Mouse (Mus musculus) liver, adult 2 months (tissue): ENCODE data around the gene Cdc25a. TPM values are rescaled to one million over a fixed set of nuclear protein-coding genes. Genes with fewer than 3 reads are reported as not detected.
A peak's percentile ranks its signal among the peaks of the same experiment; 100 is the strongest.

ENCODE experiments used
- DNase-seq: peaks from one replicate; pipeline ENCODE4 v3.0.0-alpha.2; 2011; ENCODE audit warnings: low read depth, low spot score; ENCODE audit errors: extremely low read depth
- H3K27ac ChIP-seq: fragments of 200-500 bp; replicated peaks from 2 replicates; pipeline ENCODE4 v1.5.1; 2012; ENCODE audit warnings: low read depth, mild to moderate bottlenecking, control low read depth, inconsistent platforms, low read length; ENCODE audit not compliant: insufficient read depth
- H3K27me3 ChIP-seq: fragments of 200-500 bp; 2 replicates; pipeline ENCODE4 v1.6.1; 2012; ENCODE audit warnings: mild to moderate bottlenecking, moderate library complexity, low read length, inconsistent platforms; ENCODE audit not compliant: control insufficient read depth, insufficient read depth
- H3K36me3 ChIP-seq: fragments of 200-500 bp; 2 replicates; pipeline ENCODE4 v1.6.1; 2012; ENCODE audit warnings: low read length, inconsistent platforms; ENCODE audit not compliant: control insufficient read depth, insufficient read depth
- H3K4me1 ChIP-seq: fragments of 200-500 bp; 2 replicates; pipeline ENCODE4 v1.6.1; 2011; ENCODE audit warnings: low read length; ENCODE audit not compliant: control insufficient read depth, insufficient read depth
- H3K4me3 ChIP-seq: fragments of 200-500 bp; 2 replicates; pipeline ENCODE4 v1.5.1; 2011; ENCODE audit warnings: low read depth, mild to moderate bottlenecking, control low read depth, low read length, moderate library complexity; ENCODE audit not compliant: insufficient read depth
- H3K79me2 ChIP-seq: fragments of 200-500 bp; 2 replicates; pipeline ENCODE4 v1.6.1; 2012; ENCODE audit warnings: inconsistent platforms, mild to moderate bottlenecking, low read length, moderate library complexity; ENCODE audit not compliant: control insufficient read depth, insufficient read depth
- H3K9ac ChIP-seq: fragments of 200-500 bp; 2 replicates; pipeline ENCODE4 v1.6.1; 2012; ENCODE audit warnings: low read depth, mild to moderate bottlenecking, control low read depth, inconsistent platforms, low read length
- CTCF ChIP-seq: fragments of 200-500 bp; IDR thresholded peaks from 2 replicates; pipeline ENCODE4 v1.5.1; 2011; ENCODE audit warnings: low read depth, low read length, control low read depth
- POLR2A ChIP-seq: fragments of 200-500 bp; IDR thresholded peaks from 2 replicates; pipeline ENCODE4 v1.6.1; 2011; ENCODE audit warnings: low read length, control low read depth; ENCODE audit not compliant: insufficient read depth; ENCODE audit errors: extremely low read depth
- WGBS: fragments of 180-500 bp; shearing (Covaris S2); methylation state at CpG from one replicate; pipeline ENCODE4 v1.1.7; 2018; 5-methylcytosine and 5-hydroxymethylcytosine counted together
- polyA plus RNA-seq: library from polyadenylated mRNA; depleted of rRNA; stranded (reverse); fragments of >200 nt; gene quantifications from 2 replicates; pipeline ENCODE4 v1.2.3, GENCODE M21; 2012; rRNA removed
- total RNA-seq: library from RNA; depleted of rRNA; stranded (reverse); fragments of >200 nt; gene quantifications from 2 replicates; pipeline ENCODE4 v1.2.3, GENCODE M21; 2014; rRNA removed

Cdc25a gene
- total and polyA plus RNA-seq, 2 experiments = 0.87 to 0.92 TPM

- peak; percentile 83 for DNase-seq
- peak; percentile 55; the same call in 1 of the 2 replicates for TF ChIP-seq POLR2A
- peak; percentile 54 for TF ChIP-seq CTCF
- no peaks in the 10 kb centered on the region for H3K36me3 ChIP-seq
- H3K9ac ChIP-seq = peak within 1 kb of the TSS; percentile 86
- H3K27ac ChIP-seq = peak within 1 kb of the TSS; percentile 79
- H3K4me1 ChIP-seq = peaks cover 6% of the 10 kb centered on the region; the same call in 1 of the 2 replicates
- peak within 1 kb of the TSS; percentile 83 for H3K4me3 ChIP-seq
- H3K79me2 ChIP-seq = peaks cover 2% of the 10 kb centered on the region; the same call in 1 of the 2 replicates
- H3K27me3 ChIP-seq = no peaks in the 10 kb centered on the region
- WGBS = under 1% methylated on average over 92 of the region's 94 CpGs
These were observed 56.1 kb downstream of the Cdc25a start, which contains the start of gene Map4 for GRCm38 (mm10) chr9:109931257-109932171. Gene Map4 (plus strand): TSS chr9:109931460.

GRCm38 (mm10) chr9:109932361-109932755 lies 57.0 kb downstream of the Cdc25a start:
- DNase-seq = no peak
- Histone ChIP-seq H3K36me3 (no peaks in the 10 kb centered on the region), H3K9ac (peak overlapping the region; percentile 86), H3K27ac (peak overlapping the region; percentile 19), H3K4me1 (peaks cover 6% of the 10 kb centered on the region; the same call in 1 of the 2 replicates), H3K4me3 (peak overlapping the region; percentile 83), H3K27me3 (no peaks in the 10 kb centered on the region), H3K79me2 (peaks cover 2% of the 10 kb centered on the region; the same call in 1 of the 2 replicates)
- WGBS = under 1% methylated on average over 20 of the region's 20 CpGs
- TF ChIP-seq POLR2A (no peak), CTCF (no peak)

GRCm38 (mm10) chr9:109932756-109933375 lies 57.5 kb downstream of the Cdc25a start:
- Histone ChIP-seq H3K27ac (peak overlapping the region; percentile 19; the same call in 1 of the 2 replicates), H3K4me3 (peak overlapping the region; percentile 83), H3K36me3 (no peaks in the 10 kb centered on the region), H3K9ac (peak overlapping the region; percentile 86; the same call in 1 of the 2 replicates), H3K79me2 (peaks cover 2% of the 10 kb centered on the region; the same call in 1 of the 2 replicates), H3K27me3 (no peaks in the 10 kb centered on the region), H3K4me1 (peaks cover 6% of the 10 kb centered on the region; the same call in 1 of the 2 replicates)
- 6% methylated on average over 12 of the region's 12 CpGs for WGBS
- 0 out of 2 replicates have a peak, but pooled peaks have one; percentile 6 for TF ChIP-seq CTCF
- TF ChIP-seq POLR2A = no peak
- peak; percentile 47 for DNase-seq

- WGBS = 100% methylated on average over 3 of the region's 3 CpGs
- Histone ChIP-seq H3K27ac (no peak overlapping the region), H3K4me3 (no peak overlapping the region), H3K36me3 (no peaks in the 10 kb centered on the region), H3K4me1 (peaks cover 2% of the 10 kb centered on the region; the same call in 1 of the 2 replicates), H3K79me2 (peaks cover 24% of the 10 kb centered on the region; the same call in 1 of the 2 replicates), H3K27me3 (no peaks in the 10 kb centered on the region), H3K9ac (no peak overlapping the region)
- no peak for DNase-seq
- TF ChIP-seq POLR2A = no peak
- no peak for TF ChIP-seq CTCF
These were observed 64.0 kb downstream of the Cdc25a start for GRCm38 (mm10) chr9:109939401-109939800.

GRCm38 (mm10) chr9:109942796-109943195 lies 67.4 kb downstream of the Cdc25a start:
- TF ChIP-seq POLR2A (no peak), CTCF (no peak)
- WGBS = 20% methylated on average over 4 of the region's 4 CpGs
- H3K4me1 ChIP-seq = peaks cover 2% of the 10 kb centered on the region; the same call in 1 of the 2 replicates
- no peaks in the 10 kb centered on the region for H3K36me3 ChIP-seq
- H3K4me3 ChIP-seq = no peak overlapping the region; the same call in 1 of the 2 replicates
- peak; percentile 80 for DNase-seq
- no peaks in the 10 kb centered on the region for H3K27me3 ChIP-seq
- H3K9ac ChIP-seq = no peak overlapping the region
- H3K79me2 ChIP-seq = peaks cover 22% of the 10 kb centered on the region; the same call in 1 of the 2 replicates
- H3K27ac ChIP-seq = no peak overlapping the region

Other genes starting within 250 kb of the Cdc25a start
- not detected in 2 replicates for gene Fbxw24, start 249.5 kb upstream of the Cdc25a start, total RNA-seq
- gene Fbxw24, start 249.5 kb upstream of the Cdc25a start, polyA plus RNA-seq = not detected in 2 replicates
- gene Fbxw25, start 210.9 kb upstream of the Cdc25a start, total RNA-seq = not detected in 2 replicates
- gene Fbxw25, start 210.9 kb upstream of the Cdc25a start, polyA plus RNA-seq = not detected in 2 replicates
- not detected in 2 replicates for gene Fbxw18, start 172.9 kb upstream of the Cdc25a start, total RNA-seq
- gene Fbxw18, start 172.9 kb upstream of the Cdc25a start, polyA plus RNA-seq = not detected in 2 replicates
- not detected in 2 replicates for gene Fbxw26, start 129.5 kb upstream of the Cdc25a start, total RNA-seq
- not detected in 2 replicates for gene Fbxw26, start 129.5 kb upstream of the Cdc25a start, polyA plus RNA-seq
- not detected in 2 replicates for gene Fbxw27, start 84.9 kb upstream of the Cdc25a start, total RNA-seq
- gene Fbxw27, start 84.9 kb upstream of the Cdc25a start, polyA plus RNA-seq = not detected in 2 replicates
- gene Spink8, start 63.3 kb upstream of the Cdc25a start, total RNA-seq = not detected in 2 replicates
- not detected in 2 replicates for gene Spink8, start 63.3 kb upstream of the Cdc25a start, polyA plus RNA-seq
- 27.6 and 38.6 TPM in 2 replicates for gene Nme6, start 42.8 kb upstream of the Cdc25a start, total RNA-seq
- 30.1 and 44.5 TPM in 2 replicates for gene Nme6, start 42.8 kb upstream of the Cdc25a start, polyA plus RNA-seq
- not detected in 2 replicates for gene Camp, start 26.0 kb upstream of the Cdc25a start, total RNA-seq
- gene Camp, start 26.0 kb upstream of the Cdc25a start, polyA plus RNA-seq = 0.17 and 0.45 TPM in 2 replicates
- 16.8 and 19.3 TPM in 2 replicates for gene Map4, start 55.9 kb downstream of the Cdc25a start, total RNA-seq
- gene Map4, start 55.9 kb downstream of the Cdc25a start, polyA plus RNA-seq = 43.2 and 50.9 TPM in 2 replicates
- 9.8 and 11.3 TPM in 2 replicates for gene Smarcc1, start 242.1 kb downstream of the Cdc25a start, total RNA-seq
- 6.6 and 7.5 TPM in 2 replicates for gene Smarcc1, start 242.1 kb downstream of the Cdc25a start, polyA plus RNA-seq
- 20.6 and 24.8 TPM in 2 replicates for gene Dhx30, start 242.3 kb downstream of the Cdc25a start, total RNA-seq
- 35.0 and 48.5 TPM in 2 replicates for gene Dhx30, start 242.3 kb downstream of the Cdc25a start, polyA plus RNA-seq